Mouse (Mus musculus) midbrain, embryonic 10.5 days (tissue): ENCODE measurements at regions not wholly inside any gene's neighbourhood (a gene's known extent, or its start where the extent isn't known, plus 50 kb on each side); places are given as distances from the start of the nearest gene placed in this dataset.

Experiments used
- DNase-seq: peaks from one replicate; pipeline ENCODE4 v3.0.0-alpha.2; 2017; ENCODE audit warnings: low spot score
- H3K27ac ChIP-seq: fragments of 300-500 bp; sonication (generic); replicated peaks from 2 replicates; pipeline ENCODE4 v1.5.1; 2016; ENCODE audit warnings: mild to moderate bottlenecking
- H3K27me3 ChIP-seq: fragments of 300-500 bp; sonication (generic); 2 replicates; pipeline ENCODE4 v1.6.1; 2016; ENCODE audit warnings: low read depth, mild to moderate bottlenecking; ENCODE audit not compliant: poor library complexity, severe bottlenecking
- H3K36me3 ChIP-seq: fragments of 300-500 bp; sonication (generic); 2 replicates; pipeline ENCODE4 v1.6.1; 2016; ENCODE audit warnings: mild to moderate bottlenecking, moderate library complexity
- H3K4me1 ChIP-seq: fragments of 300-500 bp; sonication (generic); 2 replicates; pipeline ENCODE4 v1.6.1; 2016
- H3K4me3 ChIP-seq: fragments of 300-500 bp; sonication (generic); 2 replicates; pipeline ENCODE4 v1.5.1; 2016; ENCODE audit warnings: mild to moderate bottlenecking, moderate library complexity
- H3K9me3 ChIP-seq: fragments of 300-500 bp; sonication (generic); replicated peaks from 2 replicates; pipeline ENCODE4 v1.6.1; 2016; ENCODE audit warnings: mild to moderate bottlenecking
- WGBS: fragments of 180-500 bp; shearing (Covaris S2); methylation state at CpG from one replicate; pipeline ENCODE4 v1.1.7; 2016; 5-methylcytosine and 5-hydroxymethylcytosine counted together

GRCm38 (mm10) chr10:66433490-66433889, 662.4 kb upstream of the Jmjd1c start:
- no peaks in the 10 kb centered on the region for H3K36me3 ChIP-seq
- no peaks in the 10 kb centered on the region for H3K27me3 ChIP-seq
- H3K9me3 ChIP-seq: no peaks in the 10 kb centered on the region
- 88% methylated on average over 2 of the region's 2 CpGs for WGBS
- no peaks in the 10 kb centered on the region for H3K4me1 ChIP-seq
- no peak overlapping the region for H3K4me3 ChIP-seq
- no peak for DNase-seq
- H3K27ac ChIP-seq: no peak overlapping the region

GRCm38 (mm10) chr10:66470684-66471083, 625.2 kb upstream of the Jmjd1c start:
- no peaks in the 10 kb centered on the region for H3K27me3 ChIP-seq
- H3K4me1 ChIP-seq: peaks cover 2% of the 10 kb centered on the region; the same call in 1 of the 2 replicates
- no peak overlapping the region for H3K27ac ChIP-seq
- WGBS: 62% methylated on average over 4 of the region's 4 CpGs
- no peak overlapping the region for H3K4me3 ChIP-seq
- H3K9me3 ChIP-seq: no peaks in the 10 kb centered on the region
- no peaks in the 10 kb centered on the region for H3K36me3 ChIP-seq
- no peak for DNase-seq

- Histone ChIP-seq H3K27ac (no peak overlapping the region), H3K27me3 (no peaks in the 10 kb centered on the region), H3K4me1 (peaks cover 6% of the 10 kb centered on the region; the same call in 1 of the 2 replicates), H3K4me3 (no peak overlapping the region), H3K36me3 (no peaks in the 10 kb centered on the region), H3K9me3 (no peaks in the 10 kb centered on the region)
- DNase-seq: no peak
- WGBS: 84% methylated on average over 4 of the region's 4 CpGs
Measured at GRCm38 (mm10) chr10:66472038-66472437, 623.9 kb upstream of the Jmjd1c start.

- no peak for DNase-seq
- Histone ChIP-seq H3K27ac (no peak overlapping the region), H3K27me3 (no peaks in the 10 kb centered on the region), H3K4me3 (no peak overlapping the region), H3K36me3 (no peaks in the 10 kb centered on the region), H3K4me1 (peaks cover 6% of the 10 kb centered on the region; the same call in 1 of the 2 replicates), H3K9me3 (no peaks in the 10 kb centered on the region)
- WGBS: 81% methylated on average over 1 of the region's 1 CpGs
Measured at GRCm38 (mm10) chr10:66475187-66475735, 620.7 kb upstream of the Jmjd1c start.

- DNase-seq: no peak
- Histone ChIP-seq H3K36me3 (no peaks in the 10 kb centered on the region), H3K27me3 (no peaks in the 10 kb centered on the region), H3K4me3 (no peak overlapping the region), H3K4me1 (no peaks in the 10 kb centered on the region), H3K9me3 (no peaks in the 10 kb centered on the region), H3K27ac (no peak overlapping the region)
- WGBS: 87% methylated on average over 5 of the region's 5 CpGs
Measured at GRCm38 (mm10) chr10:66490871-66491270, 605.1 kb upstream of the Jmjd1c start.

GRCm38 (mm10) chr10:66491850-66492249, 604.1 kb upstream of the Jmjd1c start:
- Histone ChIP-seq H3K9me3 (no peaks in the 10 kb centered on the region), H3K27ac (no peak overlapping the region), H3K27me3 (no peaks in the 10 kb centered on the region), H3K4me1 (no peaks in the 10 kb centered on the region), H3K36me3 (no peaks in the 10 kb centered on the region), H3K4me3 (no peak overlapping the region)
- 58% methylated on average over 10 of the region's 10 CpGs for WGBS
- no peak for DNase-seq

- Histone ChIP-seq H3K27me3 (peaks cover 10% of the 10 kb centered on the region; the same call in 1 of the 2 replicates), H3K9me3 (no peaks in the 10 kb centered on the region), H3K27ac (no peak overlapping the region), H3K4me3 (no peak overlapping the region), H3K36me3 (no peaks in the 10 kb centered on the region), H3K4me1 (no peaks in the 10 kb centered on the region)
- DNase-seq: no peak
- 81% methylated on average over 5 of the region's 5 CpGs for WGBS
Measured at GRCm38 (mm10) chr10:66539846-66540245, 556.1 kb upstream of the Jmjd1c start.

- no peaks in the 10 kb centered on the region for H3K36me3 ChIP-seq
- no peak for DNase-seq
- H3K27me3 ChIP-seq: peaks cover 63% of the 10 kb centered on the region
- no peak overlapping the region for H3K4me3 ChIP-seq
- no peak overlapping the region for H3K27ac ChIP-seq
- 72% methylated on average over 2 of the region's 2 CpGs for WGBS
- no peaks in the 10 kb centered on the region for H3K4me1 ChIP-seq
- no peaks in the 10 kb centered on the region for H3K9me3 ChIP-seq
Measured at GRCm38 (mm10) chr10:66546656-66547055, 549.3 kb upstream of the Jmjd1c start.

- Histone ChIP-seq H3K27me3 (peaks cover 73% of the 10 kb centered on the region), H3K4me3 (no peak overlapping the region), H3K27ac (no peak overlapping the region), H3K4me1 (no peaks in the 10 kb centered on the region), H3K36me3 (no peaks in the 10 kb centered on the region), H3K9me3 (no peaks in the 10 kb centered on the region)
- no peak for DNase-seq
- 79% methylated on average over 3 of the region's 3 CpGs for WGBS
Measured at GRCm38 (mm10) chr10:66547660-66548059, 548.3 kb upstream of the Jmjd1c start.

- DNase-seq: no peak
- Histone ChIP-seq H3K27me3 (peaks cover 78% of the 10 kb centered on the region), H3K9me3 (no peaks in the 10 kb centered on the region), H3K4me1 (peaks cover 2% of the 10 kb centered on the region; the same call in 1 of the 2 replicates), H3K27ac (no peak overlapping the region), H3K4me3 (no peak overlapping the region), H3K36me3 (no peaks in the 10 kb centered on the region)
- 86% methylated on average over 4 of the region's 4 CpGs for WGBS
Measured at GRCm38 (mm10) chr10:66548073-66548472, 547.9 kb upstream of the Jmjd1c start.

GRCm38 (mm10) chr10:66552919-66553318, 543.0 kb upstream of the Jmjd1c start:
- Histone ChIP-seq H3K27me3 (peaks cover 86% of the 10 kb centered on the region), H3K27ac (no peak overlapping the region), H3K4me1 (peaks cover 4% of the 10 kb centered on the region; the same call in 1 of the 2 replicates), H3K36me3 (no peaks in the 10 kb centered on the region), H3K9me3 (no peaks in the 10 kb centered on the region), H3K4me3 (no peak overlapping the region)
- 71% methylated on average over 3 of the region's 3 CpGs for WGBS
- no peak for DNase-seq

GRCm38 (mm10) chr10:66554259-66554658, 541.7 kb upstream of the Jmjd1c start:
- WGBS: 45% methylated on average over 1 of the region's 1 CpGs
- no peaks in the 10 kb centered on the region for H3K36me3 ChIP-seq
- H3K4me3 ChIP-seq: no peak overlapping the region
- H3K9me3 ChIP-seq: no peaks in the 10 kb centered on the region
- peaks cover 86% of the 10 kb centered on the region for H3K27me3 ChIP-seq
- H3K4me1 ChIP-seq: peaks cover 11% of the 10 kb centered on the region; the same call in 1 of the 2 replicates
- no peak for DNase-seq
- no peak overlapping the region for H3K27ac ChIP-seq

- no peak overlapping the region for H3K4me3 ChIP-seq
- H3K27ac ChIP-seq: no peak overlapping the region
- H3K9me3 ChIP-seq: no peaks in the 10 kb centered on the region
- DNase-seq: no peak
- H3K27me3 ChIP-seq: peaks cover 69% of the 10 kb centered on the region
- 62% methylated on average over 6 of the region's 6 CpGs for WGBS
- no peaks in the 10 kb centered on the region for H3K36me3 ChIP-seq
- H3K4me1 ChIP-seq: peaks cover 9% of the 10 kb centered on the region; the same call in 1 of the 2 replicates
Measured at GRCm38 (mm10) chr10:66558097-66558840, 537.7 kb upstream of the Jmjd1c start.
